Mouse (Mus musculus) limb, embryonic 14.5 days (tissue): ENCODE measurements at regions not wholly inside any gene's neighbourhood (a gene's known extent, or its start where the extent isn't known, plus 50 kb on each side); places are given as distances from the start of the nearest gene placed in this dataset.

Experiments
- ATAC-seq: fragments of 200-750 bp; cut with Nextera tagmentation; 2 replicates; pipeline ENCODE4 v1.8.0; 2017; ENCODE audit warnings: low read depth, moderate number of reproducible peaks, moderate TSS enrichment; ENCODE audit not compliant: low FRiP score
- DNase-seq: peaks from one replicate; pipeline ENCODE4 v3.0.0-alpha.2; 2015; ENCODE audit warnings: low spot score
- H3K27ac ChIP-seq: fragments of 300-500 bp; sonication (generic); replicated peaks from 2 replicates; pipeline ENCODE4 v1.5.1; 2014; ENCODE audit warnings: low read depth, mild to moderate bottlenecking, low read length, moderate library complexity, mixed read lengths
- H3K27me3 ChIP-seq: fragments of 300-500 bp; sonication (generic); 2 replicates; pipeline ENCODE4 v1.6.1; 2014; ENCODE audit warnings: low read length, mixed read lengths; ENCODE audit not compliant: control insufficient read depth, insufficient read depth
- H3K36me3 ChIP-seq: fragments of 300-500 bp; sonication (generic); 2 replicates; pipeline ENCODE4 v1.6.1; 2014; ENCODE audit warnings: mild to moderate bottlenecking, low read length, moderate library complexity, mixed read lengths; ENCODE audit not compliant: control insufficient read depth, insufficient read depth
- H3K4me1 ChIP-seq: fragments of 300-500 bp; sonication (generic); 2 replicates; pipeline ENCODE4 v1.6.1; 2014; ENCODE audit warnings: antibody characterized with exemption, low read length, mixed read lengths; ENCODE audit not compliant: control insufficient read depth, insufficient read depth
- H3K4me2 ChIP-seq: fragments of 300-500 bp; sonication (generic); replicated peaks from 2 replicates; pipeline ENCODE4 v1.6.1; 2014; ENCODE audit warnings: low read depth, mild to moderate bottlenecking, low read length, moderate library complexity; ENCODE audit not compliant: severe bottlenecking
- H3K4me3 ChIP-seq: fragments of 300-500 bp; sonication (generic); replicated peaks from 2 replicates; pipeline ENCODE4 v1.5.1; 2014; ENCODE audit warnings: low read length
- H3K9ac ChIP-seq: fragments of 300-500 bp; sonication (generic); 2 replicates; pipeline ENCODE4 v1.6.1; 2014; ENCODE audit warnings: mild to moderate bottlenecking, low read depth, low read length, moderate library complexity; ENCODE audit not compliant: severe bottlenecking
- H3K9me3 ChIP-seq: fragments of 300-500 bp; sonication (generic); 2 replicates; pipeline ENCODE4 v1.6.1; 2016; ENCODE audit warnings: low read length; ENCODE audit not compliant: control insufficient read depth
- POLR2A ChIP-seq: fragments of 200-500 bp; IDR thresholded peaks from 2 replicates; pipeline ENCODE4 v1.8.0; 2012; ENCODE audit warnings: inconsistent platforms, mild to moderate bottlenecking, moderate library complexity, borderline replicate concordance; ENCODE audit not compliant: insufficient read depth, insufficient read length; ENCODE audit errors: extremely low read depth
- WGBS: fragments of 180-500 bp; shearing (Covaris S2); extraction: QIAGEN DNeasy Blood & Tissue Kit; methylation state at CpG from one replicate; pipeline ENCODE4 v1.1.7; 2014; 5-methylcytosine and 5-hydroxymethylcytosine counted together

GRCm38 (mm10) chr10:105957468-105957867 is 116.3 kb upstream of the Mettl25 start:
- Histone ChIP-seq H3K4me1 (no peaks in the 10 kb centered on the region), H3K36me3 (no peaks in the 10 kb centered on the region), H3K27ac (no peak overlapping the region), H3K27me3 (no peaks in the 10 kb centered on the region), H3K9me3 (no peaks in the 10 kb centered on the region), H3K4me2 (no peak overlapping the region), H3K9ac (no peak overlapping the region), H3K4me3 (no peak overlapping the region)
- ATAC-seq = no peak
- no peak for TF ChIP-seq POLR2A
- no peak for DNase-seq
- 81% methylated on average over 3 of the region's 3 CpGs for WGBS

DNA sequence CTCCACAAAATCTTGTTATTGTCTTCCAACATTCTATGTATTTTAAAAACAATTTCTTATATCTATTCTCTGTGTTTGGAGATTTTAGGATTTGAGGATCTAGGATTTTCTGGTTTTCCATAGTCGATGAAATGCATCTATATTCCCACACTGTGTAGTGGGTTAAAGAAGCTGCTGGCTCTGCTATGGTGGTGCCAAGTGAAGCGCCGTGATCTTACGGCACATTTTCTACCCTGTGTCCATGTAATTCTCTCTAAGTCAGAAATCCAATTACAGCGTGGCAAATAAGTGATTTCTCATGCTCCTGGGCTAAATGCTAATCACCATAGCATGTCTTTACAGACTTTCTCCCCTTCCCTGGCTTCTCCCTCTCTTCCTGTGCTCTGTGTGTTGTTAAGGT is 92.1 kb upstream of the Mettl25 start:
- Histone ChIP-seq H3K4me1 (no peaks in the 10 kb centered on the region), H3K27ac (no peak overlapping the region), H3K4me2 (no peak overlapping the region), H3K27me3 (no peaks in the 10 kb centered on the region), H3K9ac (no peak overlapping the region), H3K36me3 (no peaks in the 10 kb centered on the region), H3K9me3 (no peaks in the 10 kb centered on the region), H3K4me3 (no peak overlapping the region)
- DNase-seq (no peak), ATAC-seq (no peak)
- no peak for TF ChIP-seq POLR2A
- 82% methylated on average over 5 of the region's 5 CpGs for WGBS

DNA sequence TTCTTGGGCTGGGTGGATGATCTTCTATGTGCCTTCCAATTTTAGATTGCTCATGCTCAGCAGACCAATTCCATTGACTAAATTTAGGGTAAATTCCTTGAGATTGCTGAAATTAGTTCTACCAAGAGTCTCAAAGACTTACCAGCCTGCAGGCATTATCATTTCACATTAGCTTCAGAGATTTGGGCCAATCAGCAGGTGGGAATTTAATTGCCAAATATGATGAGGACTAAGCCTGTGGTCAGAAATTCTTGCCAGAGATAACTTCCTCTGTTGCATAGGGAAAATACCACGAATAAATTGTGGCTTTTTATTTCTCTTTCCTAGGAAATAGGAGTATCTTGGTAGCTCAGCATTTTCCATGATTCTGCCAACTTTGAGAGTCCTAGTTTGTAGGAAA is 91.6 kb upstream of the Mettl25 start:
- Histone ChIP-seq H3K9ac (no peak overlapping the region), H3K4me3 (no peak overlapping the region), H3K4me1 (no peaks in the 10 kb centered on the region), H3K4me2 (no peak overlapping the region), H3K27me3 (no peaks in the 10 kb centered on the region), H3K9me3 (no peaks in the 10 kb centered on the region), H3K27ac (no peak overlapping the region), H3K36me3 (no peaks in the 10 kb centered on the region)
- 50% methylated on average over 1 of the region's 1 CpGs for WGBS
- no peak for DNase-seq
- ATAC-seq = no peak
- TF ChIP-seq POLR2A = no peak

DNA sequence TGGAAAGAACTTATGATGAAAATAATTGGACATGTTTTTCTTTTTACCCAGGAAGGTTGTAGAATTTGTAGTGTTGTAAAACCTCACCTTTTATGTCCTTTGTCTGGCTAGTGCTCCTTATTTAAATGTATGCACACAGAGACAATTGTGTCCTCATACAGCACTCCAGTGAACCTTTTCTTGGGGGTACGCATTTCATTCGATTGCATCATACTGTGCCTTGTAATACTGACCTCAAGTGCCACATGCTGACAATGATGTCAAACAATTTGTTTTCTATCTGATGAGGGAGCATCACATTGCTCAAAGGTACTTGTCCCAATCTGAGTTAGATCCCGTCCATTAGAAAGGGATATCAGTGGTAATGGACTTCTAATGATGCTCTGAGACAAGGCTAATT is 86.4 kb upstream of the Mettl25 start:
- H3K27ac ChIP-seq = no peak overlapping the region
- no peaks in the 10 kb centered on the region for H3K27me3 ChIP-seq
- no peak for ATAC-seq
- WGBS = 85% methylated on average over 3 of the region's 3 CpGs
- H3K9me3 ChIP-seq = no peaks in the 10 kb centered on the region
- H3K36me3 ChIP-seq = no peaks in the 10 kb centered on the region
- no peak overlapping the region for H3K9ac ChIP-seq
- H3K4me2 ChIP-seq = no peak overlapping the region
- H3K4me3 ChIP-seq = no peak overlapping the region
- DNase-seq = no peak
- no peaks in the 10 kb centered on the region for H3K4me1 ChIP-seq
- no peak for TF ChIP-seq POLR2A

- H3K36me3 ChIP-seq = no peaks in the 10 kb centered on the region
These were observed 85.7 kb upstream of the Mettl25 start for GRCm38 (mm10) chr10:105926912-105927238.

GRCm38 (mm10) chr10:105926229-105926911 is 85.2 kb upstream of the Mettl25 start:
- Histone ChIP-seq H3K9ac (no peak overlapping the region), H3K4me3 (no peak overlapping the region), H3K27me3 (no peaks in the 10 kb centered on the region), H3K27ac (no peak overlapping the region), H3K4me1 (no peaks in the 10 kb centered on the region), H3K36me3 (no peaks in the 10 kb centered on the region), H3K9me3 (no peaks in the 10 kb centered on the region), H3K4me2 (no peak overlapping the region)
- WGBS = 87% methylated on average over 5 of the region's 5 CpGs
- TF ChIP-seq POLR2A = no peak
- no peak for ATAC-seq
- DNase-seq = no peak

More at GRCm38 (mm10) chr10:105926912-105927238, 85.7 kb upstream of the Mettl25 start:
- no peak overlapping the region for H3K9ac ChIP-seq
- H3K4me2 ChIP-seq = no peak overlapping the region
- H3K27ac ChIP-seq = no peak overlapping the region
- H3K9me3 ChIP-seq = no peaks in the 10 kb centered on the region
- DNase-seq (no peak), ATAC-seq (no peak)
- H3K4me3 ChIP-seq = no peak overlapping the region
- no peaks in the 10 kb centered on the region for H3K4me1 ChIP-seq
- H3K27me3 ChIP-seq = no peaks in the 10 kb centered on the region
- 71% methylated on average over 4 of the region's 4 CpGs for whole genome bisulfite sequencing
- TF ChIP-seq POLR2A = no peak
